Mouse (Mus musculus) MEL (cell line): ENCODE data around the gene Mia3. TPM values are rescaled to one million over a fixed set of nuclear protein-coding genes. Genes with fewer than 3 reads are reported as not detected.

ENCODE experiments used
- DNase-seq: peaks from one replicate; pipeline ENCODE4 v3.0.0; 2011; ENCODE audit warnings: low read depth, low spot score
- H3K27ac ChIP-seq: 2 replicates; pipeline ENCODE4 v1.5.1; 2012; ENCODE audit warnings: low read depth, mild to moderate bottlenecking, control low read depth, low read length, moderate library complexity; ENCODE audit not compliant: control insufficient read depth
- H3K27me3 ChIP-seq, 2 experiments: fragments of 150-350 bp in 1 of 2; sonication (generic) in 1 of 2; 2 replicates each; pipeline ENCODE4 v1.6.1; 2012; ENCODE audit warnings: low read length in 2 of 2, mild to moderate bottlenecking in 2 of 2, improper control_type of control experiment in 1 of 2, moderate library complexity in 1 of 2; ENCODE audit not compliant: insufficient read depth in 2 of 2, control insufficient read depth in 1 of 2
- H3K36me3 ChIP-seq, 2 experiments: 2 replicates each; pipeline ENCODE4 v1.6.1; 2012 to 2014; ENCODE audit warnings: low read length in 2 of 2, improper control_type of control experiment in 1 of 2, inconsistent platforms in 1 of 2, mild to moderate bottlenecking in 1 of 2; ENCODE audit not compliant: insufficient read depth in 2 of 2, control insufficient read depth in 1 of 2
- H3K4me1 ChIP-seq, 2 experiments: fragments of 150-350 bp in 1 of 2; sonication (generic) in 1 of 2; 2 replicates each; pipeline ENCODE4 v1.6.1; 2012; ENCODE audit warnings: low read length in 2 of 2, improper control_type of control experiment in 1 of 2, mild to moderate bottlenecking in 1 of 2; ENCODE audit not compliant: insufficient read depth in 2 of 2, control insufficient read depth in 1 of 2
- H3K4me3 ChIP-seq, 2 experiments: fragments of 150-350 bp in 1 of 2; sonication (generic) in 1 of 2; 2 replicates each; pipeline ENCODE4 v1.5.1; 2012; ENCODE audit warnings: low read depth in 2 of 2, low read length in 2 of 2, mild to moderate bottlenecking in 2 of 2, moderate library complexity in 2 of 2, control low read depth in 1 of 2, improper control_type of control experiment in 1 of 2; ENCODE audit not compliant: control insufficient read depth in 1 of 2, insufficient read depth in 1 of 2
- H3K79me2 ChIP-seq: 2 replicates; pipeline ENCODE4 v1.6.1; 2012; ENCODE audit warnings: mild to moderate bottlenecking, low read length, moderate library complexity; ENCODE audit not compliant: control insufficient read depth, poor library complexity, insufficient read depth
- H3K9ac ChIP-seq: 2 replicates; pipeline ENCODE4 v1.6.1; 2012; ENCODE audit warnings: low read depth, mild to moderate bottlenecking, control low read depth, low read length, moderate library complexity; ENCODE audit not compliant: control insufficient read depth, poor library complexity, severe bottlenecking
- H3K9me3 ChIP-seq: fragments of 150-350 bp; sonication (generic); replicated peaks from 2 replicates; pipeline ENCODE4 v1.6.1; 2012; ENCODE audit warnings: mild to moderate bottlenecking, low read length, improper control_type of control experiment, moderate library complexity; ENCODE audit not compliant: insufficient read depth
- CTCF ChIP-seq, 3 experiments: IDR thresholded peaks in 2 of 3; conservative IDR thresholded peaks in 1 of 3; 2 replicates each; pipeline ENCODE4 v1.5.1; 2011 to 2012; ENCODE audit warnings: low read length in 3 of 3, low read depth in 2 of 3, mild to moderate bottlenecking in 2 of 3, improper control_type of control experiment in 1 of 3, inconsistent platforms in 1 of 3, mixed read lengths in 1 of 3, moderate library complexity in 1 of 3; ENCODE audit not compliant: control insufficient read depth in 1 of 3, insufficient read depth in 1 of 3, poor library complexity in 1 of 3, severe bottlenecking in 1 of 3
- E2F4 ChIP-seq: IDR thresholded peaks from 2 replicates; pipeline ENCODE4 v1.6.1; 2011; ENCODE audit warnings: low read depth, low read length, improper control_type of control experiment, borderline replicate concordance
- ELF1 ChIP-seq: IDR thresholded peaks from 2 replicates; pipeline ENCODE4 v1.6.1; 2014; ENCODE audit warnings: low read depth, mild to moderate bottlenecking, inconsistent platforms, low read length, improper control_type of control experiment, moderate library complexity
- EP300 ChIP-seq, 2 experiments: IDR thresholded peaks; 2 replicates each; pipeline ENCODE4 v1.6.1; 2011; ENCODE audit warnings: improper control_type of control experiment in 2 of 2, low read length in 2 of 2, low read depth in 1 of 2, mild to moderate bottlenecking in 1 of 2
- GABPA ChIP-seq: IDR thresholded peaks from 2 replicates; pipeline ENCODE4 v1.6.1; 2012; ENCODE audit warnings: low read depth, mild to moderate bottlenecking, inconsistent platforms, low read length, improper control_type of control experiment, moderate library complexity
- GATA1 ChIP-seq: IDR thresholded peaks from 2 replicates; pipeline ENCODE4 v1.6.1; 2011; ENCODE audit warnings: low read depth, low read length, improper control_type of control experiment
- MAZ ChIP-seq: IDR thresholded peaks from 2 replicates; pipeline ENCODE4 v1.6.1; 2012; ENCODE audit warnings: low read depth, mild to moderate bottlenecking, inconsistent platforms, low read length, improper control_type of control experiment
- MEF2A ChIP-seq: IDR thresholded peaks from 2 replicates; pipeline ENCODE4 v1.6.1; 2014; ENCODE audit warnings: low read depth, mild to moderate bottlenecking, inconsistent platforms, low read length, improper control_type of control experiment; ENCODE audit not compliant: poor library complexity, insufficient replicate concordance, severe bottlenecking; ENCODE audit errors: extremely low read depth
- MXI1 ChIP-seq: IDR thresholded peaks from 2 replicates; pipeline ENCODE4 v1.6.1; 2011; ENCODE audit warnings: mild to moderate bottlenecking, low read depth, low read length, improper control_type of control experiment
- MYB ChIP-seq: IDR thresholded peaks from 2 replicates; pipeline ENCODE4 v1.6.1; 2011; ENCODE audit warnings: mild to moderate bottlenecking, low read depth, low read length, improper control_type of control experiment
- MYC ChIP-seq: IDR thresholded peaks from 2 replicates; pipeline ENCODE4 v1.6.1; 2011; ENCODE audit warnings: low read depth, mild to moderate bottlenecking, low read length, improper control_type of control experiment, moderate library complexity
- NRF1 ChIP-seq: IDR thresholded peaks from 2 replicates; pipeline ENCODE4 v1.6.1; 2014; ENCODE audit warnings: low read depth, mild to moderate bottlenecking, inconsistent platforms, low read length, improper control_type of control experiment, moderate library complexity; ENCODE audit not compliant: poor library complexity, insufficient read depth, severe bottlenecking
- POLR2AphosphoS5 ChIP-seq: IDR thresholded peaks from 2 replicates; pipeline ENCODE4 v1.6.1; 2012; ENCODE audit warnings: low read depth, borderline replicate concordance, mild to moderate bottlenecking, inconsistent platforms, low read length, moderate library complexity, mixed read lengths
- RAD21 ChIP-seq: IDR thresholded peaks from 2 replicates; pipeline ENCODE4 v1.6.1; 2011; ENCODE audit warnings: mild to moderate bottlenecking, low read depth, low read length, improper control_type of control experiment
- RCOR1 ChIP-seq: IDR thresholded peaks from 2 replicates; pipeline ENCODE4 v1.6.1; 2012; ENCODE audit warnings: low read depth, mild to moderate bottlenecking, inconsistent platforms, low read length, improper control_type of control experiment
- SIN3A ChIP-seq: IDR thresholded peaks from 2 replicates; pipeline ENCODE4 v1.6.1; 2012; ENCODE audit warnings: low read length, improper control_type of control experiment, inconsistent platforms
- TCF12 ChIP-seq: IDR thresholded peaks from 2 replicates; pipeline ENCODE4 v1.6.1; 2014; ENCODE audit warnings: low read depth, mild to moderate bottlenecking, inconsistent platforms, low read length, improper control_type of control experiment, moderate library complexity
- USF1 ChIP-seq: IDR thresholded peaks from 2 replicates; pipeline ENCODE4 v1.6.1; 2014; ENCODE audit warnings: low read depth, mild to moderate bottlenecking, inconsistent platforms, low read length, improper control_type of control experiment, moderate library complexity
- polyA plus RNA-seq, 2 experiments: library from polyadenylated mRNA; stranded (reverse) in 1 of 2; unstranded in 1 of 2; fragments of >175 nt in 1 of 2; fragments of >200 nt in 1 of 2; gene quantifications; 2 replicates each; pipeline versions ENCODE4 v1.2.1 to v1.2.4; 2012; ENCODE audit warnings: low replicate concordance in 2 of 2, low read depth in 1 of 2; ENCODE audit not compliant: insufficient read length in 2 of 2, insufficient read depth in 1 of 2, missing spikeins in 1 of 2
- total RNA-seq: library from RNA; depleted of rRNA; stranded (reverse); fragments of 300-350 nt; gene quantifications from 2 replicates; pipeline ENCODE4 v1.2.3, GENCODE M21; 2012

The Mia3 gene
- total and polyA plus RNA-seq, 3 experiments = 47.6 to 50.1 TPM; not detected in 1

GRCm38 (mm10) chr1:183417873-183418272, 48.5 kb upstream of the Mia3 start, which contains the start of gene Hhipl2:
Gene Hhipl2 (plus strand): TSS chr1:183418215.
- no peaks in the 10 kb centered on the region for H3K79me2 ChIP-seq
- no peak within 1 kb of the TSS for H3K9ac ChIP-seq
- no peak for DNase-seq
- H3K9me3 ChIP-seq = no peaks in the 10 kb centered on the region
- no peaks in the 10 kb centered on the region for H3K36me3 ChIP-seq
- no peak within 1 kb of the TSS for H3K4me3 ChIP-seq
- TF ChIP-seq USF1 = no peak
- TF ChIP-seq POLR2AphosphoS5 = no peak
- TF ChIP-seq SIN3A = no peak
- no peak for TF ChIP-seq EP300 (IDR thresholded peaks at IDR 0.05; ENCODE audit: low read depth in 1 of 2, low read length in 2 of 2)
- TF ChIP-seq MAZ = no peak
- TF ChIP-seq GABPA = no peak
- TF ChIP-seq ELF1 = no peak
- TF ChIP-seq GATA1 = no peak
- TF ChIP-seq TCF12 = no peak
- TF ChIP-seq MEF2A = no peak
- TF ChIP-seq MXI1 = no peak
- no peak for TF ChIP-seq RCOR1
- TF ChIP-seq, all 39 proteins: peak for 0
- Histone ChIP-seq H3K27me3 (no peaks in the 10 kb centered on the region), H3K27ac (no peak within 1 kb of the TSS), H3K4me1 (no peaks in the 10 kb centered on the region)

- Histone ChIP-seq H3K4me3 (no peak overlapping the region), H3K27me3 (no peaks in the 10 kb centered on the region), H3K9ac (no peak overlapping the region), H3K27ac (no peak overlapping the region), H3K79me2 (no peaks in the 10 kb centered on the region), H3K9me3 (no peaks in the 10 kb centered on the region), H3K4me1 (no peaks in the 10 kb centered on the region), H3K36me3 (no peaks in the 10 kb centered on the region)
- no peak for DNase-seq
- TF ChIP-seq CTCF (IDR thresholded peaks at IDR 0.05 in 2 of 3, conservative IDR thresholded peaks at IDR 0.05 in 1 of 3; ENCODE audit: control insufficient read depth in 1 of 3, insufficient read depth in 1 of 3, low read depth in 2 of 3, low read length in 3 of 3, poor library complexity in 1 of 3, severe bottlenecking in 1 of 3) (no peak), E2F4 (no peak), RAD21 (no peak), MYC (no peak), NRF1 (no peak), EP300 (IDR thresholded peaks at IDR 0.05; ENCODE audit: low read depth in 1 of 2, low read length in 2 of 2) (no peak), MYB (no peak)
These were observed 44.9 kb upstream of the Mia3 start for GRCm38 (mm10) chr1:183414081-183414727.
